Mouse (Mus musculus): ENCODE measurements at regions not wholly inside any gene's neighbourhood (a gene's known extent, or its start where the extent isn't known, plus 50 kb on each side); places are given as distances from the start of the nearest gene placed in this dataset.

DNA sequence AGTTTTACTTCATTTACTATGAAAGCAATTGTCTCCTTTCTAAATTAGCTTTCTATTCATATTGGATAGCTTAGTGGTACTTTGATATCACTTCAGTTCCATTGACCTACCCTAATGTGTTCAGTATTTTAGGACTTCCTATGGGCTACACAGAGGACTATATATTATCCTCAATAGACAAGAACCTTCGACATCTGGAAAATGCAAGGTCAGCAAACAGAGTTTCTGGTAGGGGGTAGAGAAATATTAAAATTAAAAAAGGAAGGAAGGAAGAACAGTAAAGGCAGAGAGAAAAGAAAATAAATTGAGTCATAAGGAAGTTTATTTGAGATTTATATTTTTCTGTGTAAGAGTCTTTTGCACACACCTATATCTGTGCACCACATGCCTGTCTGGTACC is 107.4 kb upstream of the Insig1 start:
- DNase-seq: no peak

DNA sequence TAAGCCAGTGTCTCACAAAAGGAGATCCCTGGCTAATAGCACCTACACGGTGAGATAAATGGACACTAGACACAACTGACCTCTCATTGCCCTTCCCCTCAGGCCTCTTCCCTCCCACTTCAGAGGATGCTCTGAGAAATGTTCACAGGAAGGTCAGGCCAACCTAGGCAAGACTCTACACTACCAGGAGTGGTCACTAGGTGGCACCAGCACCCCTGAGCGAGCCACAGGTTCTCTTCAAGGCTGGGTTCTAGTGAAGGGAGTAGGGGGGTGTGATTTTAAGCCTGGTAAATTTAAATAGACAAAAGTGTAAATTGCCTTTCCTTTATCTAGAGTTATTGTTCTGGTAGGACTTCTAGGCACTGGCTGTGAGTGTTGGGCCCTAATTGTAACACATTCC is 76.0 kb upstream of the Insig1 start:
- peak; percentile 57 for DNase-seq

DNA sequence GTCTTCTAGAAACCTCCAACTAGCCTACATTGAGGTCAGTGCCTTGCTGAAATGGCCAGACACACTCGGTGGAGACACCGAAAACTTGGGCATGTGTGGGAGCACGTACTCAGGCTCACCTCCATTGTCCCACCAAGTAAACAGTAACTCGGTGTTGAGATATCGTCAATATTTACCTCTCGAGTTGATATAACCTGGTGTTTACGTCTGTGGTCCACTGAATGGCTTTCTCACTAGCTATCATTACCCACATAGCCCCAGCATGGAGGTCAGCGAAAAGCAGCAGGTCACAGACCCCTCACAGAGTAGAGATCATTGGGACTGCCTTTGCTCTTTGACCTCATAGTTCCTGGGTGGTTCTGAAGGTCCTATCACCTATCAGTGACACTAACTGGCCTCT is 73.4 kb upstream of the Insig1 start:
- DNase-seq: no peak

DNA sequence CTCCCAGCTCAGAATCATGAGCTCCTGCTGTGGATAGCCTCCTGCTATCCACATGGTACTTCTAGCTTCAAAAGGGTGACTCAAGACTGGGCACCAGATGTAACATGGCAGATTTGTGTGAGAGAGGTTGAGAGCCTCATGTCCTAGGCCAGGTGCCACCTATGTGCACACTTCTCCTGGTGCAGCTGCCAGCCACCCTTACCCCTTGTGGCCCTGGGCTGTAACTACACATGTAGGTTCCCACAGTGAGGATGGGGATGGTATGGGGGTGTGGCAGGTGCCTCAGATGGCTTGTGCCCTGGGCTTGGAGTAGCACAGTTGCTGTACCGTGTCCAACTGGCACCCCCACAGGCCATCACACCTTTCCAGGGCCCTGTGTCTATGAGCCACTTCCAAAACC is 68.2 kb upstream of the Insig1 start:
- DNase-seq: no peak

DNA sequence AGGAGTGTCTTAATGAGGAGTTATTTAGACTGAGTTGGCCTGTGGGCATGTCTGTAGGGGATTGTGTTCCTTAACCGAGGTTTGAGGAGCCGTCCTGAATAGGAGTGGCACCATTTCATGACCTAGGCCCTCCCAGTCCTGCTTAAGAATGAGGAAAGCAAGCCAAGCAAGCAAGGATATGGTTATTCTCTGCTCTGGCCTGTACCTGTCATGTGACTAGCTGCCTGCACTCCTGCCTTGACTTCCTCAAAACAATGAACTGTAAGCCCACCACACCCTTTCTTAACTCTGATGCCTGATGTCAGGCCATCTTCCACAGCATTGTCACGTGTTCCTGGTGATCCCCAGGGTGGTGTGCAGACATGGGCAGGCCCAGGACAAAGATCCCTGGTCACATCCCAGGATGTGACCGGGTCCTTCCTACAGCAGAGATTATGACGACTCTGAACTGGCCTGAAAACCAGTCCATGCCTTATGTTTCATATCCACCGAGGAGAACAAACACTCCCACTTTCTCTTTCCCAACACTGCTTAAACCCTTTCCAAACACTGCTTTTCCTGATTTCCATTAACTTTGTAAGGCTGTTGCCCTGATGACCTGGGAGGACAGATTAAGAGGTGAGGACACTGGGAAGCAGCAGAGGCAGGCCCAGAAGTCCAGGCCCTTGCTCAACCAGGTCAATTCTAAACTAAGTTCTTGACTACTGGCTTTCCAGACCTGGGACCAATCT is 67.2 kb upstream of the Insig1 start:
- no peak for DNase-seq

DNA sequence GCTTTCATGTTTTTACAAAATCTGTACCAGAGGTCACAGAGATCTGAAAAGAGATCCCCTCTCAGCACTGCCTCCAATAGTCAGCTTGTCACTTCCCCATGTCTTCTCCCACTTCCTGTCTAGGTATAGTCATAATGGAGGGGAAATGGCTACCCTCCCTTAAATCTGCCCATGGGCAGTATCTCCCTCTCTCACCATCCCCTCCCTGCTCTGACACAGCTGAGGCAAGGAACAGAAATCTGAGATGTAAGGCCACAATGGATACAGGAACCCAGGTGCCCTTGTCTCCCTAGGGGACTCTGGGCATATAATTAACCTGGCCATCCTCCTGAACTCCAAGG is 66.7 kb upstream of the Insig1 start:
- DNase-seq: no peak

DNA sequence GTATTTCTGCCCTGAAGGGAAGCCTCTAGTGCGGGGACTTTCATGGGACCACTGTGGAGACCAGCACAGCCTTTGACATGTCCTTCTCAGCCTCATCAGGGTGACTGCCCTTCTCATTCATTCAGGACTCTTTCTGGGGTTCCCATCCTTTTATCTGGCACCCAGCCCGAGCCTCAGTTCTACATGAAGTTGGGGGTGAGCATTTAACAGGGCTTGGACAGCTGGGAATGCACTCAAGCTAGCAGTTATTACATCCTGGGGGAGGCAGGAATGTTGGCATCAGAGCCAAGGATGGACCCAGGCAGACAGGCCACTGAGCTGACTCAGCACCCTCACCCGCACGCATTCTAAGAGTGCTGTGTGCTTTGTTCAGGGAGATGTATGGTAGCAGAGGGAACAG is 61.8 kb upstream of the Insig1 start:
- DNase-seq: no peak

DNA sequence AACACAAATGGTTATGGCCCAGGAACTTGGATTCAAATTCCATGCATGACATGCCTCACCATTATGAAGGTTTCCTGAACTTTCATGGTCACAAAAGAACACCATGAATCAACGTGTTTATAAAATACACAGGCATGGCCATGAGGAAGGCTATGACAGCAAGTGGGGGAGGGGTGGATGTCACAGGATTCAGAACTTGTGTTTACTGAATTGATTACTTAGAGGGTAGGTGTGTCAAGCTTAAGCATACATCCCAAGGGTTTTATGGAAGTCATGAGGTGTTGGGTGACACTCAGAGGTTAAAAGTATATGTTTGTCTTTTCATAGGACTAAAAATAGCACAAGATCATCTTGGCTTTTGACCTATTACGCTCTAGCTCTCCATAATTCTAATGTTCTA is 61.3 kb upstream of the Insig1 start:
- no peak for DNase-seq

DNA sequence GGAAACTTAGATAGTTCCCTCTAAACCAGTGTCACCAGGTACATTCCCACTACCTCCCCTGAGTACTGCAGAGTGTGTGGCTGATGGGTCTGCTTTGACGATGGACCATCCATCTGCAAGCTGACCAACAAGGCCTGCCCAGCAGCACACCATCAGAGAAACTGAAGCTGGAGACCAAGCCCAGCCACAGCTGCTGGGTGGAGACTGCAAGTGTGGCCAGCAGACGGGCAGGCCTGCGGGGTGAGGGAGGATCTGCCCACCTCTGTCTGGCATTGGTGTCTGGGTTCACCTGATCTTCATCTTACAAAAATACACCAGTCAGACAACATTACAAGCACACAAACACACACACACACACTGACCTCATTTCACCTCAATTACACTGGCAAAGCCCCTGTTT is 60.6 kb upstream of the Insig1 start:
- DNase-seq: no peak

DNA sequence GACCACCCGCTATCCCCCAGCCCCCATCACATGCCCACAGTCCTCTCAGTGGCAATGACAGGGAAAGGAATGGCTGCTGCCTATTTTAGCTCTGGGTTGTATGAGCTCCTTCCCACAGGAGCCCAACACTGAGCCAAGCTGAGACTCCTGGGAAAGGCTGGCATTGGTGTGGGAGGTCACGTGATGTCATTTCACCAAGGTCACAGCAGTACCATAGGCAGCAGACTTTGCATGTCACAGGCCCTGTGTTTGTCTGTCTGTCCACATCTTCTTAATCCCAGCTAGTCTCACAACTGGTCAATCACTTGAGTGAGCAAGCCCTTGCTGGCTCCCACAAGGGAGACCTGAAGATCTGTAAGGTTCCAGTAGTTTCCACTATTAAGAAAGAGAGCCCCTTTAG is 58.7 kb upstream of the Insig1 start:
- DNase-seq: no peak

DNA sequence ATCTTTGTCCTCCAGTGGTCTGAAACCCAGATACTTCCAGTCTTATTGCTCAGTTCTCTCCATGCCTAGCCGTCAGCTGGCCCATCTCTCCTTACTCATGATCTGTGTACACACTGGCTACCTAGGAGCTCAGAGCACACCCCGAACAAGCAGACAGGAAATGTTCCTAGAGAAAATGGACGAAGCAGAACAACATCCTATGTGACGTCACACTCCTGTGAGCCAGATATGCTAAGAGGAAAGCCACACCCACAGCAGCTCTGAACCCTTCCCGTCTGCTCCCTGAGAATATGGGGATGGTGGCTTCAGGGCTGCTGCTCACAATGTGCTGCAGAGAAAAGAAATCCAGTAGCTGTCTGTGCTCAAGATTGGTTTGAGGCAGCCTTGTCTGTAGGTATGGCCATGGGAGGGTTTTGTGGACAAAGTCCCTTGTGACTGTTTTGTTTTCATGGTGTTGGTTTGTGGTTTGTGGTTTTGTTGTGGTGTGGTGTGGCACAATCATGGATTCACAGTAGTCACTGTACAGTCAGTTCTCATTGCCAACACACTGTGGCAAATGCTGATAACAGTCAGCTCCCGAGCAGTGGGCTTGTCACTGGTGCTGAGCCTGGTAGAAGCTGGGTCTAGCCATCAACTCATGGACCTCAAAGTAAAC is 57.4 kb upstream of the Insig1 start:
- DNase-seq: no peak

DNA sequence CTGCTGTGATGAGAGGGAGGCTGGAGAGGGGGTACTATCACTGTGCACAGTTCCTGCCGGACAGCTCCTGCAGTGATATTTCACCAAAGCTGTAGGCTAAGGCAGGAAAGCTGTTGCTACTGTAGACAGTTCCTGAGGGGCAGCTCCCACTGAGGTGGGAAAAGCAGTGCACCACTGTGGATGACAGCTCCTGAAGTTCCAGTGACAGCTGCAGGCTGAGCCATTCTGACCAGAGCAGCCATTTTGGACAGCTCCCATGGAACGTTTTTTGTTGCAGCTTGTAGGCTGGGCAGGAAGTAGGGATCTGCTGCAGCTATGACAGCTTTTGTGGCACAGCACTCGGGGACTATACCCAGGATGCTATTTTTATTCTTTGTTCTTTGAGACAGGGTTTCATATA is 51.3 kb upstream of the Insig1 start:
- no peak for DNase-seq

Measured in cerebellum, adult 9-11 months (tissue).